Mouse (Mus musculus) heart, embryonic 12.5 days (tissue): ENCODE results near the gene Icam2. TPM values are rescaled to one million over a fixed set of nuclear protein-coding genes. Genes with fewer than 3 reads are reported as not detected.

Experiments
- ATAC-seq: fragments of 200-750 bp; cut with Nextera tagmentation; 2 replicates; pipeline ENCODE4 v1.8.0; 2017; ENCODE audit warnings: moderate TSS enrichment, moderate library complexity; ENCODE audit not compliant: insufficient number of reproducible peaks, low FRiP score
- H3K27ac ChIP-seq: fragments of 300-500 bp; sonication (generic); 2 replicates; pipeline ENCODE4 v1.5.1; 2016; ENCODE audit warnings: mild to moderate bottlenecking, moderate library complexity; ENCODE audit not compliant: poor library complexity, severe bottlenecking
- H3K27me3 ChIP-seq: fragments of 300-500 bp; sonication (generic); replicated peaks from 2 replicates; pipeline ENCODE4 v1.6.1; 2016; ENCODE audit warnings: mild to moderate bottlenecking, moderate library complexity
- H3K36me3 ChIP-seq: fragments of 300-500 bp; sonication (generic); 2 replicates; pipeline ENCODE4 v1.6.1; 2016; ENCODE audit warnings: mild to moderate bottlenecking, moderate library complexity
- H3K4me1 ChIP-seq: fragments of 300-500 bp; sonication (generic); replicated peaks from 2 replicates; pipeline ENCODE4 v1.6.1; 2016; ENCODE audit warnings: mild to moderate bottlenecking
- H3K4me2 ChIP-seq: fragments of 300-500 bp; sonication (generic); 2 replicates; pipeline ENCODE4 v1.6.1; 2016; ENCODE audit warnings: mild to moderate bottlenecking, moderate library complexity
- H3K4me3 ChIP-seq: fragments of 300-500 bp; sonication (generic); 2 replicates; pipeline ENCODE4 v1.5.1; 2016; ENCODE audit warnings: mild to moderate bottlenecking
- H3K9ac ChIP-seq: fragments of 300-500 bp; sonication (generic); 2 replicates; pipeline ENCODE4 v1.6.1; 2016; ENCODE audit warnings: mild to moderate bottlenecking, moderate library complexity
- H3K9me3 ChIP-seq: fragments of 300-500 bp; sonication (generic); replicated peaks from 2 replicates; pipeline ENCODE4 v1.6.1; 2016; ENCODE audit warnings: mild to moderate bottlenecking, moderate library complexity
- WGBS: fragments of 180-500 bp; shearing (Covaris S2); methylation state at CpG from one replicate; pipeline ENCODE4 v1.1.7; 2016; 5-methylcytosine and 5-hydroxymethylcytosine counted together
- polyA plus RNA-seq: library from polyadenylated mRNA; unstranded; fragments of >200 nt; fragmentation: Nextera tagmentation; extraction: Ambion mirVana; gene quantifications from 2 replicates; pipeline ENCODE4 v1.2.1, GENCODE M21; 2016

Icam2 gene
- polyA plus RNA-seq, 1 experiment from 2014 or later: 59.7 TPM

- Histone ChIP-seq H3K9ac (0 out of 2 replicates have a peak overlapping the region, but pooled peaks have one; percentile 31), H3K27me3 (no peaks in the 10 kb centered on the region), H3K36me3 (no peaks in the 10 kb centered on the region), H3K27ac (no peak overlapping the region), H3K4me1 (peaks cover 21% of the 10 kb centered on the region), H3K4me3 (no peak overlapping the region), H3K4me2 (no peak overlapping the region), H3K9me3 (no peaks in the 10 kb centered on the region)
- no peak; the same call in 1 of the 2 replicates for ATAC-seq
- WGBS: 31% methylated on average over 6 of the region's 6 CpGs
Observed at GRCm38 (mm10) chr11:106391546-106392188, 3.8 kb upstream of the Icam2 start.

GRCm38 (mm10) chr11:106390757-106391156 lies 2.9 kb upstream of the Icam2 start:
- Histone ChIP-seq H3K9me3 (no peaks in the 10 kb centered on the region), H3K4me1 (peaks cover 21% of the 10 kb centered on the region), H3K4me3 (no peak overlapping the region), H3K36me3 (no peaks in the 10 kb centered on the region), H3K9ac (no peak overlapping the region), H3K27me3 (no peaks in the 10 kb centered on the region), H3K4me2 (no peak overlapping the region), H3K27ac (no peak overlapping the region)
- 59% methylated on average over 3 of the region's 3 CpGs for WGBS
- ATAC-seq: no peak

- Histone ChIP-seq H3K27me3 (no peaks in the 10 kb centered on the region), H3K36me3 (no peaks in the 10 kb centered on the region), H3K4me2 (no peak overlapping the region), H3K4me1 (peaks cover 21% of the 10 kb centered on the region), H3K9ac (no peak overlapping the region), H3K9me3 (no peaks in the 10 kb centered on the region), H3K27ac (no peak overlapping the region), H3K4me3 (no peak overlapping the region)
- no peak for ATAC-seq
- WGBS: 31% methylated on average over 3 of the region's 3 CpGs
Observed at GRCm38 (mm10) chr11:106389611-106390010, 1.7 kb upstream of the Icam2 start.

GRCm38 (mm10) chr11:106387020-106387419 lies 855 bp downstream of the Icam2 start:
- H3K9me3 ChIP-seq: no peaks in the 10 kb centered on the region
- H3K4me1 ChIP-seq: peaks cover 37% of the 10 kb centered on the region
- H3K36me3 ChIP-seq: no peaks in the 10 kb centered on the region
- no peaks in the 10 kb centered on the region for H3K27me3 ChIP-seq
- WGBS: 66% methylated on average over 6 of the region's 6 CpGs
- no peak overlapping the region for H3K4me2 ChIP-seq
- ATAC-seq: no peak
- no peak overlapping the region for H3K4me3 ChIP-seq
- H3K9ac ChIP-seq: no peak overlapping the region
- H3K27ac ChIP-seq: no peak overlapping the region

GRCm38 (mm10) chr11:106386409-106386808 lies 1.5 kb downstream of the Icam2 start:
- Histone ChIP-seq H3K27me3 (no peaks in the 10 kb centered on the region), H3K4me1 (peaks cover 35% of the 10 kb centered on the region), H3K9ac (no peak overlapping the region), H3K4me3 (no peak overlapping the region), H3K36me3 (no peaks in the 10 kb centered on the region), H3K4me2 (no peak overlapping the region), H3K9me3 (no peaks in the 10 kb centered on the region), H3K27ac (no peak overlapping the region)
- 72% methylated on average over 3 of the region's 3 CpGs for WGBS
- no peak for ATAC-seq

- WGBS: 51% methylated on average over 6 of the region's 6 CpGs
- H3K4me1 ChIP-seq: peaks cover 27% of the 10 kb centered on the region
- no peaks in the 10 kb centered on the region for H3K9me3 ChIP-seq
- H3K4me3 ChIP-seq: no peak overlapping the region
- no peaks in the 10 kb centered on the region; the same call in 1 of the 2 replicates for H3K36me3 ChIP-seq
- no peak overlapping the region for H3K9ac ChIP-seq
- H3K4me2 ChIP-seq: 0 out of 2 replicates have a peak overlapping the region, but pooled peaks have one; percentile 9
- H3K27ac ChIP-seq: peak overlapping the region; percentile 87
- no peaks in the 10 kb centered on the region for H3K27me3 ChIP-seq
- no peak for ATAC-seq
Observed at GRCm38 (mm10) chr11:106383051-106383790, 4.7 kb downstream of the Icam2 start.

- Histone ChIP-seq H3K4me1 (peaks cover 27% of the 10 kb centered on the region), H3K4me2 (peak overlapping the region; percentile 56), H3K9ac (peak overlapping the region; percentile 70; the same call in 1 of the 2 replicates), H3K36me3 (peaks cover 2% of the 10 kb centered on the region; the same call in 1 of the 2 replicates), H3K9me3 (no peaks in the 10 kb centered on the region), H3K27ac (peak overlapping the region; percentile 87), H3K4me3 (peak overlapping the region; percentile 49), H3K27me3 (no peaks in the 10 kb centered on the region)
- peak; percentile 72 for ATAC-seq
- 35% methylated on average over 5 of the region's 5 CpGs for WGBS
Observed at GRCm38 (mm10) chr11:106382424-106382823, 5.5 kb downstream of the Icam2 start.

GRCm38 (mm10) chr11:106381883-106382282 lies 6.0 kb downstream of the Icam2 start:
- WGBS: 50% methylated on average over 7 of the region's 7 CpGs
- no peaks in the 10 kb centered on the region for H3K27me3 ChIP-seq
- peak overlapping the region; percentile 84 for H3K27ac ChIP-seq
- H3K4me2 ChIP-seq: peak overlapping the region; percentile 56
- ATAC-seq: peak; percentile 15
- H3K4me3 ChIP-seq: peak overlapping the region; percentile 49
- peaks cover 7% of the 10 kb centered on the region; the same call in 1 of the 2 replicates for H3K36me3 ChIP-seq
- no peaks in the 10 kb centered on the region for H3K9me3 ChIP-seq
- peaks cover 25% of the 10 kb centered on the region for H3K4me1 ChIP-seq
- H3K9ac ChIP-seq: peak overlapping the region; percentile 70

GRCm38 (mm10) chr11:106381011-106381410 lies 6.9 kb downstream of the Icam2 start:
- no peaks in the 10 kb centered on the region for H3K9me3 ChIP-seq
- H3K4me1 ChIP-seq: peaks cover 25% of the 10 kb centered on the region
- WGBS: 64% methylated on average over 11 of the region's 11 CpGs
- H3K27ac ChIP-seq: 0 out of 2 replicates have a peak overlapping the region, but pooled peaks have one; percentile 84
- H3K36me3 ChIP-seq: peaks cover 7% of the 10 kb centered on the region; the same call in 1 of the 2 replicates
- ATAC-seq: no peak
- H3K27me3 ChIP-seq: no peaks in the 10 kb centered on the region
- peak overlapping the region; percentile 49 for H3K4me3 ChIP-seq
- H3K4me2 ChIP-seq: peak overlapping the region; percentile 56
- H3K9ac ChIP-seq: peak overlapping the region; percentile 70

GRCm38 (mm10) chr11:106374979-106375378 lies 12.9 kb downstream of the Icam2 start:
- H3K9me3 ChIP-seq: no peaks in the 10 kb centered on the region
- H3K4me3 ChIP-seq: no peak overlapping the region
- ATAC-seq: no peak; the same call in none of the 2 replicates
- peaks cover 21% of the 10 kb centered on the region for H3K4me1 ChIP-seq
- H3K27me3 ChIP-seq: no peaks in the 10 kb centered on the region
- peaks cover 7% of the 10 kb centered on the region; the same call in 1 of the 2 replicates for H3K36me3 ChIP-seq
- H3K4me2 ChIP-seq: no peak overlapping the region
- H3K9ac ChIP-seq: no peak overlapping the region
- 75% methylated on average over 5 of the region's 5 CpGs for WGBS
- H3K27ac ChIP-seq: no peak overlapping the region

- no peak overlapping the region for H3K9ac ChIP-seq
- 59% methylated on average over 9 of the region's 9 CpGs for WGBS
- peak; percentile 46 for ATAC-seq
- H3K4me2 ChIP-seq: no peak overlapping the region
- peaks cover 19% of the 10 kb centered on the region for H3K4me1 ChIP-seq
- no peaks in the 10 kb centered on the region for H3K9me3 ChIP-seq
- 0 out of 2 replicates have a peak overlapping the region, but pooled peaks have one; percentile 22 for H3K27ac ChIP-seq
- no peaks in the 10 kb centered on the region for H3K27me3 ChIP-seq
- peaks cover 7% of the 10 kb centered on the region; the same call in 1 of the 2 replicates for H3K36me3 ChIP-seq
- H3K4me3 ChIP-seq: no peak overlapping the region
Observed at GRCm38 (mm10) chr11:106374559-106374958, 13.3 kb downstream of the Icam2 start.
